Mouse (Mus musculus): Measurements from ENCODE around the gene Hecw2. TPM values are rescaled to one million over a fixed set of nuclear protein-coding genes. Genes with fewer than 3 reads are reported as not detected.

Hecw2 gene
- polyA plus RNA-seq, 1 experiment: 0.07 TPM

DNA sequence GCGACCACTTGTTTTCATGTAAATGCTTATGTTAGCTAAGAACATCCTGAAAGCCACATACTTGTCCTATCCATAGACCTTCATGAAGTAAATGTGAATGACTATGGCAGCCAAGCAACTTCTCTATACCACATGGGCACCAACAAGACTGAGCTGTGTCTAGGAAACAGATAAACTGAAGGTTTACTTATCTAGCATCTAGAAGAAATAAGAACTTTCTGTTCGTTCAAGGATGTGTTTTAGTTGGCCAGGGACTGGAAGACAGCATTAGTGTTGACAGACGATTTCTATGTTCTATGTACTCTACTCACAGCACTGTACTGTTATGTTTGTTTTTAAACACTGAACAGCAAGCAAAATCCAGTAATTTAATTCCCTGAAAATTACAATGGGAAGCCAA lies 412.9 kb downstream of the Hecw2 start:
- Histone ChIP-seq H3K4me1 (ENCODE audit: control insufficient read depth, insufficient read depth, low read length) (peaks cover 14% of the 10 kb centered on the region), H3K27ac (ENCODE audit: insufficient read depth, low read depth, low read length) (no peak overlapping the region), H3K4me3 (ENCODE audit: insufficient read depth, low read length) (peak overlapping the region; percentile 36)
- no peak for TF ChIP-seq POLR2A (IDR thresholded peaks at IDR 0.05; ENCODE audit: borderline replicate concordance, low read depth, low read length)
- TF ChIP-seq CTCF (IDR thresholded peaks at IDR 0.05; ENCODE audit: low read depth, low read length): no peak

GRCm38 (mm10) chr1:53781311-53781710 lies 413.7 kb downstream of the Hecw2 start:
- H3K27ac ChIP-seq (ENCODE audit: insufficient read depth, low read depth, low read length): no peak overlapping the region
- no peak overlapping the region for H3K4me3 ChIP-seq (ENCODE audit: insufficient read depth, low read length)
- peaks cover 15% of the 10 kb centered on the region for H3K4me1 ChIP-seq (ENCODE audit: control insufficient read depth, insufficient read depth, low read length)

GRCm38 (mm10) chr1:53776176-53776905 lies 418.6 kb downstream of the Hecw2 start:
- TF ChIP-seq POLR2A (IDR thresholded peaks at IDR 0.05; ENCODE audit: borderline replicate concordance, low read depth, low read length): no peak
- TF ChIP-seq CTCF (IDR thresholded peaks at IDR 0.05; ENCODE audit: low read depth, low read length): no peak

More at GRCm38 (mm10) chr1:53781311-53781710, 413.7 kb downstream of the Hecw2 start:
- no peak for TF ChIP-seq CTCF (IDR thresholded peaks at IDR 0.05; ENCODE audit: low read depth, low read length)
- TF ChIP-seq POLR2A (IDR thresholded peaks at IDR 0.05; ENCODE audit: borderline replicate concordance, low read depth, low read length): no peak

DNA sequence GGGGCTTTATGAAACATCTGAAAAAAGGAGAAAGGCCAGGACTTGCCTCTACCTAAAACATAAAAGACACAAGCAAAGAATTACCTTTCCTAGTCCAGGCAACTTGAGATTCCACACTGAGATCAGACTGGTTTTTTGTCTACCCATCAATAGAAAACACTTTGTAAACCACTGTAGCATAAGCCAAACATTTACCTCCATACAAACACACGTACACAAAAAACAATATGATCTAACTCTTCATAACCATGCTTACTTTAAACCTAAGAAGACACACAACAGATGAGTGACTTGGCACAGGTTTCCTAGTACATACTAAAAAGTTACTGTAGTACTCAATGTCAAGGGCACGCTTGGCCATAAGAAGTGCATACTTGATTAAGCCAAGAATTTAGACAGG lies 419.4 kb downstream of the Hecw2 start:
- Histone ChIP-seq H3K4me1 (ENCODE audit: control insufficient read depth, insufficient read depth, low read length) (peaks cover 28% of the 10 kb centered on the region), H3K27ac (ENCODE audit: insufficient read depth, low read depth, low read length) (peak overlapping the region; percentile 21), H3K4me3 (ENCODE audit: insufficient read depth, low read length) (no peak overlapping the region)
- no peak for TF ChIP-seq POLR2A (IDR thresholded peaks at IDR 0.05; ENCODE audit: borderline replicate concordance, low read depth, low read length)
- no peak for TF ChIP-seq CTCF (IDR thresholded peaks at IDR 0.05; ENCODE audit: low read depth, low read length)

More at GRCm38 (mm10) chr1:53776176-53776905, 418.6 kb downstream of the Hecw2 start:
- peaks cover 29% of the 10 kb centered on the region for H3K4me1 ChIP-seq (ENCODE audit: control insufficient read depth, insufficient read depth, low read length)
- H3K27ac ChIP-seq (ENCODE audit: insufficient read depth, low read depth, low read length): no peak overlapping the region
- no peak overlapping the region for H3K4me3 ChIP-seq (ENCODE audit: insufficient read depth, low read length)

DNA sequence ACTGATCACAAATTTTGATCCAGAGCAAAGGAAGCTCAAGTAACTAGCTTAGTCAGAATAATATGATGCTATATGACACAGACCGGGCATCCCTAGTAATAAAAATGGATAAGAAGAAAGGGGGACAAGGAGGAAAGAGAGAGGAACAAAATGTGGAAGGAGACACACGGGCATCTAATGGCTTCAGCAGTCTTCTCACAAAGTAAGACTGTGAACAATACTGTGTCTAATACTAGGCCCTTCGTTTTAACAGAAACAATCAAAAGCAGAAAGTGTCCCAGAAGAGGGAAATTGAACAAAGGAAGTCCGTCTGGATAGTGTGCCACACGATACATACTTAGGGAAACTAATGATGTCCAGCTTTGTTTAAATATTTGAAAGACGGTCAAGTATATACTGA lies 419.9 kb downstream of the Hecw2 start:
- Histone ChIP-seq H3K4me1 (ENCODE audit: control insufficient read depth, insufficient read depth, low read length) (peaks cover 28% of the 10 kb centered on the region), H3K4me3 (ENCODE audit: insufficient read depth, low read length) (no peak overlapping the region), H3K27ac (ENCODE audit: insufficient read depth, low read depth, low read length) (peak overlapping the region; percentile 91)
- no peak for TF ChIP-seq CTCF (IDR thresholded peaks at IDR 0.05; ENCODE audit: low read depth, low read length)
- no peak for TF ChIP-seq POLR2A (IDR thresholded peaks at IDR 0.05; ENCODE audit: borderline replicate concordance, low read depth, low read length)

DNA sequence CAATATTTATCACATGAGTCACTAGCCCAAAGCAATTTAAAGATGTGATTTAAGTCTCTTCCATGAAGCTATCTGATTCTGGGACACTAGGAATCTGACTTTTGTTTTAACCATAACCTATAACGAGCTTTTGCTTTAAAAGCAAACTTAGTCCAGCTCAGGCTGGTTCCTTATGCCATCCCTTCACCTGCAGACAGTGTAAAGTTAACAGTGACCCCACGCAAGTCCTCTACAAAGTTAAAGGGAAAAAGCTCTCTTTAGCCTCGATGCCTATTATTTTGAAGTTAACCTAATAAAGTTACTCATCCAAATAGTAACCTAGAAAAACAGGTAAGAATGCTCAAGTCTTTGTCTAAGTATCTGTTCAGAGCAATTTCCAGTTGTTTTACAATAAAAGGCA lies 420.4 kb downstream of the Hecw2 start:
- Histone ChIP-seq H3K4me3 (ENCODE audit: insufficient read depth, low read length) (0 out of 2 replicates have a peak overlapping the region, but pooled peaks have one; percentile 5), H3K27ac (ENCODE audit: insufficient read depth, low read depth, low read length) (peak overlapping the region; percentile 91), H3K4me1 (ENCODE audit: control insufficient read depth, insufficient read depth, low read length) (peaks cover 28% of the 10 kb centered on the region)
- TF ChIP-seq POLR2A (IDR thresholded peaks at IDR 0.05; ENCODE audit: borderline replicate concordance, low read depth, low read length) (no peak), CTCF (IDR thresholded peaks at IDR 0.05; ENCODE audit: low read depth, low read length) (no peak)

DNA sequence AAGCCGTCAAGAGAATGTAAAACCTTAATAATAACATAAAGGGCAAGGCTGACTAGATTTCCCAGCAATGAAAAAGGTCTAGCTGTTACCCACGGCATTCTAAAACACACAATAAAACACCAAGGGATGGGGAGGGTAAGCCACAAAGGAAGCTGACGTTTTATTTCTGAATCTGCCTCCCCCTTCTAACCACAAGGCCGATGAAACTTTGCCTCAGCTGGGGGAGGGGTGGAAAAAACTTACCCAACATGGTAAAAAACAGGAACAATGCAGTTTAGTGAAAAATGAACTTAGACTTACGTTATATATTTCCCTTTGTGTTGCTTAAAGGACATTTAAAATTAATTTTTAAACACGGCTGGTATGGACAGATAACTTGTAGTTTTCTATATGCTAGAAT lies 421.0 kb downstream of the Hecw2 start:
- Histone ChIP-seq H3K4me3 (ENCODE audit: insufficient read depth, low read length) (no peak overlapping the region), H3K4me1 (ENCODE audit: control insufficient read depth, insufficient read depth, low read length) (peaks cover 28% of the 10 kb centered on the region), H3K27ac (ENCODE audit: insufficient read depth, low read depth, low read length) (peak overlapping the region; percentile 94)
- TF ChIP-seq POLR2A (IDR thresholded peaks at IDR 0.05; ENCODE audit: borderline replicate concordance, low read depth, low read length) (no peak), CTCF (IDR thresholded peaks at IDR 0.05; ENCODE audit: low read depth, low read length) (no peak)

DNA sequence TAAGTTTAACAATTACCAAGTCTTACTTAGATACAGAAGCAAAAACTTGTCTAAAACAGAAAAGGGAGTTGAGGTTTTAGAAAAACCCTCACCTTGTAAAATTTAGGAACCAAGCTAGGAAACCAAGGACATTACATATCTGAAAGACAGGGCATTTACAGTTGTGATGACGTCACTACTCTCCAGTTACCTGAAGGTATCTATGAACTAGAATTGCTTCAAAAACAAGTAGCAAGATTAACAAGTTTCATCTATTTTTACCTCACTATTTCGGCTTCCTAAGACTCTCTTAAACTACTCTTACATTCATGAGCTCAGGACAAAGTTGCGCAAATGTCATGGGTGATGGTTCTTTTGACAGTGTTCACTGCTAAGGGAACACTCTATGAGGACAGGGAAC lies 422.0 kb downstream of the Hecw2 start:
- Histone ChIP-seq H3K4me3 (ENCODE audit: insufficient read depth, low read length) (no peak overlapping the region), H3K4me1 (ENCODE audit: control insufficient read depth, insufficient read depth, low read length) (peaks cover 26% of the 10 kb centered on the region), H3K27ac (ENCODE audit: insufficient read depth, low read depth, low read length) (peak overlapping the region; percentile 94)
- TF ChIP-seq CTCF (IDR thresholded peaks at IDR 0.05; ENCODE audit: low read depth, low read length) (no peak), POLR2A (IDR thresholded peaks at IDR 0.05; ENCODE audit: borderline replicate concordance, low read depth, low read length) (no peak)

- TF ChIP-seq CTCF (IDR thresholded peaks at IDR 0.05; ENCODE audit: low read depth, low read length) (no peak), POLR2A (IDR thresholded peaks at IDR 0.05; ENCODE audit: borderline replicate concordance, low read depth, low read length) (no peak)
- no peak overlapping the region for H3K4me3 ChIP-seq (ENCODE audit: insufficient read depth, low read length)
- H3K4me1 ChIP-seq (ENCODE audit: control insufficient read depth, insufficient read depth, low read length): peaks cover 23% of the 10 kb centered on the region
- H3K27ac ChIP-seq (ENCODE audit: insufficient read depth, low read depth, low read length): no peak overlapping the region
Measured at GRCm38 (mm10) chr1:53771476-53771875, 423.5 kb downstream of the Hecw2 start.

DNA sequence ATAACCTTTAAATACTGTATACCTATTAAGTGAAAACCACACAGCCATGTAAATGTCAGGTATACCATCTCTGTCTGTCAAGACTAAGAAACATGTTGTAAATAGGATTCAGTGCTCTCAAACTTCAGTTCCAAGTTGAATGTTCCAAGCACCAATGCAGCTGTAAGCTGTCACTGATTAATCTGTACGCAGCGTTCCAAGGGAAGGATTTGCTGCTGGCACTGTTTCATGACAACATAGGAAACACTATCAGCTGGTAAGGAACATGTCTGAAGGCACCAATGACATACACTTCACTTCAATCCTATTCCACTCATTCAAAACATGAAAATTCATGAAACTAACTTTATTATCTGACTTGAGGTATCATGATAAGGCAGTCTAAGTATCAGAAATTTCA lies 428.9 kb downstream of the Hecw2 start:
- no peak for TF ChIP-seq POLR2A (IDR thresholded peaks at IDR 0.05; ENCODE audit: borderline replicate concordance, low read depth, low read length)
- TF ChIP-seq CTCF (IDR thresholded peaks at IDR 0.05; ENCODE audit: low read depth, low read length): no peak
- Histone ChIP-seq H3K4me3 (ENCODE audit: insufficient read depth, low read length) (no peak overlapping the region), H3K4me1 (ENCODE audit: control insufficient read depth, insufficient read depth, low read length) (peaks cover 12% of the 10 kb centered on the region)

More for the DNA sequence above, 428.9 kb downstream of the Hecw2 start:
- H3K27ac ChIP-seq (ENCODE audit: insufficient read depth, low read depth, low read length): no peak overlapping the region
